Mouse (Mus musculus): Measurements from ENCODE around the gene Gna11. TPM values are rescaled to one million over a fixed set of nuclear protein-coding genes. Genes with fewer than 3 reads are reported as not detected.

Gene Gna11
- total RNA-seq, 2 experiments from 2014 or later: 24.8 to 25.9 TPM

DNA sequence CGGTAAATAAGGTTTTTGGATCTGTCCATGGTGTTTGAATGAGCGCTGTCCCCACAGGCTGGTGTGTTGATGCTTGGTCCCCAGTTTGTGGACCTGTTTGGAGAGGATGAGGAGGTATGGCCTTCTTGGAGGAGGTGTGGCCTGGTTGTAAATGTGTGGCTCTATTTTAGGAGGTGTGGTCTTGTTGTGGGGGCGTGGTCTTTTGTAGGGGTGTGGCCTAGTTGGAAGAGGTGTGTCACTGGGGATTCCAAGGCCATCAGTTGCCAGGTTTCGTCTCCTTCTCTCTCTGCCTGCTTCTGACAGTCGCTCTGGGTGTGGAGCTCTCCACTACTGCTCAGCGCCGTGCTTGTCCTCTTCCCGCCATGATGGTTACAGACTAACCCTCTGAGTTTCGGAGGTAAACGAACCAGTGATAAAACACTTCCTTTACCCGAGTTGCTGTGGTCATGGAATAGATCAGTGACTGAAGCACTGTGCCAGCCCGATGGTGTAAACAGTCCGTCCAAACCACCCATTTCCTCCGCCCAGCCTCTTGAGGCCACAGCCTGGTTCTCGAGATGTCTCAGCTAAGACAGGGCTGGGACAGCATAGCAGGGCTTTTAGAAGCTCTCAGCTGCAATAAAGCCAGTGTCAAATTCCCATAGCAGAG is 39.9 kb downstream of the Gna11 start:
- DNase-seq: no peak

GRCm38 (mm10) chr10:81502658-81503057 is 42.3 kb downstream of the Gna11 start:
- DNase-seq: peak; percentile 80

DNA sequence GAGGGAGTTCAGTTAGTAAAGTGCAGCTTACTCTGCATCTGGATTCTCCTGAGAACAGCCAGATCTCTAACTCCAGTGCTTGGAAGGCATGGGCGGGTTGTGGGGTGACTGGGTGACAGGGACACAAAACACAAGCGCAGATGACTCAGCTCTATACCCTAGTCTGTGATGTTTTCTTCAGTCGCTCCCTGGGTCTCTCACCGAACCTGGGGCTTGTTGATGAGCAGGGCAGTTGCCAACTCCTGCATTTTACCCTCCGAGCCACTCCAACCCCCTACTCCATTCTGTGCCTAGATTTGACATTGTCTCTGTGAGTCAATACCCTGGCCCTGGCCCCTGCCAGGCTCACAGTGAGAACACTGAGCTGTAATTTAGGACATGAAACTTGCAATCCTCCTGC is 43.1 kb downstream of the Gna11 start:
- no peak for DNase-seq

- DNase-seq: no peak
These were observed 45.0 kb downstream of the Gna11 start, which contains the start of gene S1pr4 for GRCm38 (mm10) chr10:81500032-81500431. S1pr4 (minus strand) TSS chr10:81500132.

- peak; percentile 52 for DNase-seq
These were observed 45.6 kb downstream of the Gna11 start for GRCm38 (mm10) chr10:81499250-81499901.

DNA sequence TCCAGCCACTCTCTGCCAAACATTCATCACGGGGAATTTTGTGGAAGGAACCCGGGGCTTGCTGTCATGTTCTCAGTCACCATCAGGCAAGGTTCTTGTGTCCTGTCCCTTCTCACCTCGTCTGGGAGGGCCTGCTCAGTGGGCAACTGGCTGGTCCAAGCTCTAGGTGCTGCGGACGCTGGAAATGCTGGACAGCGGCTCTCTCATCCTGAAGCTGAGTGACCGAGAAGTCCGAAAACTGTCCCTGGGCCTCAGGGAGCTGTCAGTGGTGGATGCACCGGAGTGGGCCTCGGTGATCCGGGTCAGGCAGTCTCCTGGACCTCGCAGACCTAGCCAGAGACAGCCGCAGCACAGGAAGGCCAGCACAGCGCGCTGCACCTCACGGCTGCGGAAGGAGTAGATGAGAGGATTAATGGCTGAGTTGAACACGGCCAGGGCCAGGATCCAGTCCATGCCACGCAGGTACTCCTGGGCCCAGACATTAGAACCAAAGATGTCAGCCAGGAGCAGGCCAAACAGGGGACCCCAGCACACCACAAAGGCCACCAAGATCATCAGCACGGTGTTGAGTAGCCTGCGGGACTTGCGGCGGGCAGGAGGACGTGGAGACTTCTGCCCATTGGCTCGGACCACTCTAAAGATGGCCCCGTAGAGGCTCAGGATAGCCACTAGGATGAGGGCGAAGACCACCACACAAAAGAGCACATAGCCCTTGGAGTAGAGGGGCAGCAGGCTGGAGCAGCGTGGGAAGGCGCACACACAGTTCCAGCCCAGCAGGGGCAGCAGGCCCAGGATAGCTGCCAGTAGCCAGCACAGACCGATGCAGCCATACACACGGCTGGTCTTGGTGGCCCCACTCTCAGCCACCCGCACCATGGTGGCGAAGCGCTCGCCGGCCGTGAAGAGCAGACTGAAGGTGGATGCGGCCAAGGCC is 46.4 kb downstream of the Gna11 start:
- peak; percentile 16 for DNase-seq

DNA sequence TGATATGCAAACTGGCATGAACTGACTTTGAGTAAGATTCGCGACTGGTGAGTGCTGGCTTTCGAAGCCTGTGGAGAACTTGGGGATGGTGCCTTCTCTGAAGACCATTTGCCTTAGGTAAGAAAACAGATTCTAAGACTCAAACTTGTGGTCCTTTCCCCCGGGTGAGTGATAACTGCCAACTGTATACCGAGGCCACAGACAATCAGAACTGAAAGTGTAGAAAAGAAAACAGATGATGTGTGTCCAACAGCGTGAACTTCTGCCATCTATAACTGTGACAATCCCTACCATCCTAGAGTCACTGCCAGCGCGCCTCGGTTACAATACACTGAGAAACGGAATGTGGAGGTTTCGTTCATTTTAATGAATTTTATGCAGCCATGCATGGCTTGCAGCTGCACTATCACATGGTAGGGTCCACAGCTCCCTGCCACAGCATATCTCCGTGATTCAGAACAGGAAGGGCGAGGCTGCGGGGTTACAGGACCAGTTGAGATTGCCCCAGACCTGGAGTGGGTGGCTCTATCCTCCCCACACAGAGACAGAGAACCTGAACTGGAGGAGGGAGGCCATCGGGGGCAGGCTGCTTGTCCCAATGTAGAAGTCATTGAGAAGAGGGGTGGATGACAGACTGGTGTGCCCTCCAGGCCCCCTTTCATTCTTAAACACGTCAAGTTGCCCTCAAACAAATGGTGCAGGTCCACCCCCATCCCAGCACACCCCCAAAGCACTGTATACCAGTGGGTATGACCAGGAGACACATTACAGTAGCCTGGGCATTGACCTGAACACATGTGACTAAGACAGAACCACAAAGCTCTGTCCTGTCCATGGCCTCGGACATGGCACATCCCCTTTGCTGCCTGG is 47.4 kb downstream of the Gna11 start:
- peak; percentile 12 for DNase-seq

- no peak for DNase-seq
These were observed 48.0 kb downstream of the Gna11 start for GRCm38 (mm10) chr10:81496969-81497368.

GRCm38 (mm10) chr10:81496264-81496901 is 48.6 kb downstream of the Gna11 start, which contains the start of gene Ncln:
Ncln (minus strand) TSS chr10:81496392.
- peak; percentile 97 for DNase-seq

- DNase-seq: no peak
These were observed 49.2 kb downstream of the Gna11 start for GRCm38 (mm10) chr10:81495616-81496263.

DNA sequence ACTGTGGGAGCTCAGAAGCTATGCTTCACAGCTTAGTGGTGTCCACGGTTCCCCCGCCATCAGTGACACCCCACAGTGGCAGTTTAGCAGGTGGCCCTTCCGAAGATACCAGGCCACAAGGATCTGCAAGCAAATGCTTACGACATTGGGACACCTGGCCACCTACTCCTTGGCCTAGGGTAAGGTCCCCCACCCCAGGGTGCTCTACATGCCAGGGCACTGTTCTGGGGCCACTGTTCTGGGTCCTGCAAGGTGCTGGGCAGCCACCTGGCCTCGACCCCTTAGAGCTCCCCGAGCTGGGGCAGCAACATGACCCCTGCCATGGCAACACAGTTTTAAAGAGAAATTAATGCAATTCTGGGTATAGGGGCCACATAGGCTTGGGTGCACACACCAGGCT is 49.8 kb downstream of the Gna11 start:
- DNase-seq: no peak

- no peak for DNase-seq
These were observed 50.5 kb downstream of the Gna11 start for GRCm38 (mm10) chr10:81494260-81495041.

- DNase-seq: no peak
These were observed 51.3 kb downstream of the Gna11 start for GRCm38 (mm10) chr10:81493601-81494220.

- DNase-seq: no peak
These were observed 52.3 kb downstream of the Gna11 start for GRCm38 (mm10) chr10:81492606-81493240.

DNA sequence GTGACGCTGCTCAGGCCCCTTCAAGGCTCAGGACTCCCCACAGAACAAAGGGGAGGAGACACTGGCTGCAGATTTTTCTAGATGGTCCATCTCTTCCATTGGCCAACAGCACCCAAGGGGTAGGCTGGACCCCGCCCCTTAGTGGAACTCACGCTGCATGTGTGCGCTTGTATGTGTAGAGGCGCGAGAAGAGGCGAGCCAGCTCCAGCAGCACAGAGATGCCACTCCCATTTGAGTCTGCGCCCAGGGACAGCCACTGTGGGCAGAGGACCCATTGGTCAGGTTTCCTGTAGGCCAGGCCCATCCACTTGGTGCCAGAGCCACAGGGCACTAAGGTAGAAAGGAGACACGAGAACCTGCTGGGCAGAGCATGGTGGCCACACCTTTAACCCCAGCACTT is 54.0 kb downstream of the Gna11 start:
- DNase-seq: no peak

- no peak for DNase-seq
These were observed 55.0 kb downstream of the Gna11 start for GRCm38 (mm10) chr10:81489941-81490340.

GRCm38 (mm10) chr10:81488081-81488480 is 56.9 kb downstream of the Gna11 start:
- no peak for DNase-seq

DNA sequence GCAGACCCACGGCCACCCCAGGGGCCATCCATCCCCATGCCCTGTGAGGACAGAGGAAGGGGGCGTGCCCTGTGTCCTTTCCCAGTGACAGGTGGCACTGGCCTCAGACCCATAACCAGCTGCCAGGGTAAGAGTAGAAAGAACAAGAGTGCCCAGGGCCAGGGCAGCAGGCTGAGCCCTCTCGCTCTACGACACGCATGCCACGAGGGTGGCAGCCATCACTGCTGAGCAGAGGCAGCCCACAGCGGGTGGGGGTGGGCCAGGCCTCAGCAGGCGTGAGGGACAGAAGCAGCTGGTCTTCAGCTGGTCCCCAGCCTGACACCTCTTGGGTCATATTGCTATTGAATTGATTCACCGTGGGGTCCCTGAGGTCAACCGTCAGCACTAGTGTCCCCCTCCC is 58.5 kb downstream of the Gna11 start:
- no peak for DNase-seq

DNA sequence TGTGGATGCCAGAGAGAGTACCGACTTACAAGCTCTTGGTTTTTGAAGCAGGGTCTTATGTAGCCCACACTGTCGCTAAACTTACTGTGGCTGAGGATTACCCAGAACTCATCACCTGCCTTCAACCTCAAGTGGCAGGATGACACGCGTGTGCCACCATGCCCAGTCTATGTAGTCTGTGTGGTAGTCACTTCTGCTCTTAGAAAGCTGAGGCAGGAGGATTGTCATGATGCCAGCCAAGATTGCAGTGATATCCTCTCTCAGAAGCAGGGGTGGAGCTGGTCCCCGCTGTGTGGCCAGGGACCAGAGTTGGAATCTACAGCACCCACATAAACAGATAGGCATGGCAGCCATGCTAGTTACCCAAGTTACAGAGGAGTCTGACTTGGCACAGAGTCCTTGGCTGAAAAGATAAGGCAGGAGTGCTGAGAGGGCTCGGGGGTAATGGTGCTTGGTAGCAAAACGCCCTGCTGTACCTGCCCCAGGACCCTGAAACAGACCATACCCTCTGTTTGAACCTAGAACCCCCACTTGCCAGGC is 59.4 kb downstream of the Gna11 start:
- no peak for DNase-seq
